Mouse (Mus musculus): Measurements from ENCODE around the gene Mafg.
"Not testable (repeated sequence)": the region's sequence is repeated elsewhere in the genome, so short reads cannot be mapped to it uniquely, and the experiment has no call there.

The Mafg gene

GRCm38 (mm10) chr11:120633520-120634343 is at the start of gene Mafg:
Gene Mafg, minus strand, starts transcription at chr11:120633600.
- in situ Hi-C loops (cut with MboI; ENCODE audit: unreplicated experiment in 2 of 2): loop anchor here in 1 of 2 experiments (5.0 kb wide), 1 partner anchor 39 kb away; the partner anchor contains the start of gene Aspscr1

- in situ Hi-C loops (cut with MboI; ENCODE audit: unreplicated experiment in 2 of 2): loop anchor here in 1 of 2 experiments (5.0 kb wide), 1 partner anchor 60 kb away; no protein-coding TSS in a partner anchor
Measured at GRCm38 (mm10) chr11:120682683-120683082, 49.3 kb upstream of the Mafg start.

- in situ Hi-C loops (cut with MboI; ENCODE audit: unreplicated experiment in 2 of 2): loop anchor here in 1 of 2 experiments (5.0 kb wide), 1 partner anchor 58 kb away; no protein-coding TSS in a partner anchor
Measured at GRCm38 (mm10) chr11:120679909-120680308, 46.5 kb upstream of the Mafg start.

DNA sequence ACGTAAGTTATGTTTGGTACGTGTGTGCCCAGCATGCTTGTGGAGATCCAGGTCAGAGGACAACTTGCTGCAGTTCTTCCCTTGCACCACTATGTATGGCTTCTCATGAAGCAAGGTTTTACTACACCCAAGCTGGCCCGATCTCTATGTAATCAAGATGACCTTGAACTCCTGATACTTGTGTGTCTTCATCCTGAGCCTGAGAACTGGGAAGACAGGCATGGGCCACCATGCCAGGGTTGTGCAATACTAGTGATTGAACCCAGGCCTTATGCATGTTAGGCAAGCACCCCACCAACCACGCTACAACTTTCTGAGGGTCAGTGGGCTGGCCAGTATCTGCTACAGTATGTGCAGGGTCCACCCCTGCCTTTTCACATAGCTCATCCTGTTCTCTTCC is 43.6 kb upstream of the Mafg start:
- in situ Hi-C loops (cut with MboI; ENCODE audit: unreplicated experiment in 2 of 2): no loop called here

- in situ Hi-C loops (cut with MboI; ENCODE audit: unreplicated experiment in 2 of 2): not testable (repeated sequence)
Measured at GRCm38 (mm10) chr11:120675875-120676274, 42.5 kb upstream of the Mafg start.

DNA sequence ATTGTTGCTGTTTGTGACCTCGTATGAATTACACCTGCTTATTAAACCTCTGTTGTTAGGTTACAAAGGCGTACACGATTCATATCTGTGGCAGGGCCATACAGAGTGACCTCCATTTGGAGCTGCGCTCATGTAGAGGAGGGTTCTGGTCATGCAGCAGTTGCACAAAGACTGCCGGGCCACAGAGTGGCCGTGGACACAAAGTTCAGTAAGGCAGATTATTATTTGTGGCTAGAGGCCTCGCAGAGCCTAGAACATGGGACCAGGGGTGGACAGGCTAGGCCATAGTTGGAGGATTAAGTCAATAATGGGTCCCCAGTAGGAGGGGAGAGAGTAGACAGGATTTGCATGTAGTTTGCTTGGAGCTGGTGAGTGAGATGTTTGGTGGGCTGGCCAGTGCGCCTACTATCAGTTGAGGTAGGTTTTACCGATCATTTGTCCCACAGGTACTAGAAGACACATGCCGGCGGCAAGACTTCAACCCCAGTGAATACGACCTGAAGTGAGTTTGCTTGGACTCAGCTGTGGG is 40.3 kb upstream of the Mafg start:
- in situ Hi-C loops (cut with MboI; ENCODE audit: unreplicated experiment in 2 of 2): loop anchor here in 1 of 2 experiments (5.0 kb wide), 2 partner anchors 39 to 41 kb away; partner anchors contain the start of genes Cenpx, Lrrc45 and Mafg

- in situ Hi-C loops (cut with MboI; ENCODE audit: unreplicated experiment in 2 of 2): loop anchor here in 1 of 2 experiments (5.0 kb wide), 2 partner anchors 39 to 41 kb away; partner anchors contain the start of genes Cenpx, Lrrc45 and Mafg
Measured at GRCm38 (mm10) chr11:120672687-120673593, 39.5 kb upstream of the Mafg start, which contains the start of gene Aspscr1. Gene Aspscr1, plus strand, starts transcription at chr11:120672973.

DNA sequence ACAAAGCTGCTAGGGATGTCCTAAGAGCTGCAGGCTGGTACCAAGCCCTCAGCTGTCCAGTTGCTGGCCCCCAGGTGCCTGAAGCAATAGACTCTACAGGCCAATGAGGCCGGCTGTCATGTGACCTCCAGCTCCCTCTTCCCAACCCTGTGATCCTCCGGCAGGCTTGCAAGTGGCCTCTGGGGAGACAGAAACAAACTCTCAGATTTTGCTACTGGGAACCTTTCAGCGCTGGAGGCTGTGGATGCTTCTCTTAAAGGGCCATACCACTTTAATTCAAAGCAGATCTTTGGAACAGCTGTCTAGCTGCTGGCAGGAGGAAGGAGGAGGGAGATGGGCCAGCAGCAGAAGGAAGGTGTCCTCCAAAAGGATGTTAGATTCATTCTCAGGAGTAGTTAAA is 33.2 kb upstream of the Mafg start:
- in situ Hi-C loops (cut with MboI; ENCODE audit: unreplicated experiment in 2 of 2): no loop called here

DNA sequence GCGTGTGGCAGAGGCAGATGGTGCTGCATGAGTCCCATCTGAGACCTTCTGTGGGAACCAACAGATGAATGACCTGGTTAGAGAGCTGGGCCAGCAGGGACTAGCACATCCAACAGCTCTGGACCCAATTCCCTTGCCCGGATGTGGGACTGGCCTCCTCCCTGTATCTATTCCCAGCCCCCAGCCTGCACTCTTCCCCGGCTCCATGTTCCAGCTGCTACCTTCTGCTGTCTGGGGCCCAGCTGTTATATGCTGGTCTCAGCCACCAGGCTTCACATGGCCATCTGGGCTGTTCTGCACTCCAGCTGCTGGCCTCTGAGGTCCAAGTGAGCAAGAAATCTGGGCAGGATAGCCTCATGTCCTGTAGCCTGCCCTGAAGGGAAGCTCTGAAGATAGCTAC is 32.0 kb upstream of the Mafg start:
- in situ Hi-C loops (cut with MboI; ENCODE audit: unreplicated experiment in 2 of 2): no loop called here

- in situ Hi-C loops (cut with MboI; ENCODE audit: unreplicated experiment in 2 of 2): no loop called here
Measured at GRCm38 (mm10) chr11:120663714-120664113, 30.3 kb upstream of the Mafg start.

GRCm38 (mm10) chr11:120662759-120663158 is 29.4 kb upstream of the Mafg start:
- in situ Hi-C loops (cut with MboI; ENCODE audit: unreplicated experiment in 2 of 2): no loop called here

DNA sequence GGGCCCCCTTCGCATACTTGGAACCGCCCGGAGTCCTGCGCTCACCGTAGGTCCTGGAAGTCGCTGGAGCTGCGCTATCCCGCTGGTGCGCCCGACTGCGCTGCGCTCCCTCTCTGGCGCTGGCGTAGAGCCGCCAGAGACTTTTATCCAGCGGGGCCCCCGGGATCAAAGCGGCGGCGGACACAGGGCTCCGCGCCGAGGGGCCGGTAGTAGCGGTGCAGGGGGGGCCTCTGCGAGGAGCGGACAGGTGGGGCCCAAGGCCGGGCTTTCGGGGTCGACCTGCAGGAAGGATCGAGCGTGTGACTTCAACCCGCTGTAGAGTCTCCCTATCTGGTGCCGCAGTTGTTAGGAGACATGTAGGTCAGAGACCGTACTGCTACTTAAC is 27.7 kb upstream of the Mafg start, which contains the start of gene Notum:
Notum (minus strand) TSS at position 100 of the 385 bp plus-strand sequence.
- in situ Hi-C loops (cut with MboI; ENCODE audit: unreplicated experiment in 2 of 2): no loop called here

GRCm38 (mm10) chr11:120660301-120661075 is 27.1 kb upstream of the Mafg start:
- in situ Hi-C loops (cut with MboI; ENCODE audit: unreplicated experiment in 2 of 2): no loop called here

DNA sequence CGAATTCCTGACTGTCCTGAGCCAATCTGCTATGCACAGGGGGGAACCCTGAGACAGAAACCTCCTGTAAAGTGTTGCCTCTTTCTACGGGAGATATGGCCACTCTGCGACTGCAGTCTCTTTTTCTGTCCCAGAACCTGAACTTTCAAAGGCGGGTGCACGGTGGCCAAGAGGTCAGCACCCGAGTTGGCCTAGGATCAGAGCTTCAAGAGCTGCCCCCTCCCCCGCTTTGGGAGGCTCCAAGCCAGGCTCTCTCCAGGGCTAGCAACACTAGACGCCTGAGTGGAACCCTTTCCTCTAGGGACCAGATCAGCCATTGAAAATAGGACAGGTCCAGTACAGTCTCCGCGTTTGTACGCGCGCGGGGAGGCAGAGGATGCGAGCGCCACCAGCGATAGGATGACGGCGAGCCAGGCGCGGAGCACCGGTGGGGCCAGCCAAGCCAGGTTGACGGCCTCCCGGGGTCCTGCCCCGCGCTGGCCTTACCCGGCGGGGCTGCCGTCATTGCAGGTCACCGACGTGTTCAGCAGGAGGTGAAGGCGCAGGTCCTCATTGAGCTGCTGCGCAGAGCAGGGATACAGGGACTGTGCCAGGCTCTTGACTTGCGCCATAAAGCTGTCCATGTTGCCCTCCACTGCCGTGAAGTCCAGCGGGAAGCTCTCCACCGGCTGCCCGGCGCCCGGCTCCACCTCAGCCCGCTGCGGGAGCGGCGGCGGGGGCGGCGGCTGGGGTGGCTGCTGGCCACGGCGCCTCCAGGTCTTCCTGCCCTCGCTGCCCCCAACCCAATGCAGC is 26.3 kb upstream of the Mafg start:
- in situ Hi-C loops (cut with MboI; ENCODE audit: unreplicated experiment in 2 of 2): loop anchor here in 1 of 2 experiments (5.0 kb wide), 1 partner anchor 53 kb away; the partner anchor contains the start of genes Cenpx and Lrrc45

- in situ Hi-C loops (cut with MboI; ENCODE audit: unreplicated experiment in 2 of 2): loop anchor here in 1 of 2 experiments (5.0 kb wide), 1 partner anchor 53 kb away; the partner anchor contains the start of genes Cenpx and Lrrc45
Measured at GRCm38 (mm10) chr11:120658876-120659410, 25.5 kb upstream of the Mafg start.

GRCm38 (mm10) chr11:120657301-120657700 is 23.9 kb upstream of the Mafg start:
- in situ Hi-C loops (cut with MboI; ENCODE audit: unreplicated experiment in 2 of 2): loop anchor here in 1 of 2 experiments (5.0 kb wide), 1 partner anchor 55 kb away; the partner anchor contains the start of genes Cenpx and Lrrc45

GRCm38 (mm10) chr11:120654741-120655140 is 21.3 kb upstream of the Mafg start:
- in situ Hi-C loops (cut with MboI; ENCODE audit: unreplicated experiment in 2 of 2): loop anchor here in 1 of 2 experiments (5.0 kb wide), 1 partner anchor 58 kb away; the partner anchor contains the start of genes Cenpx and Lrrc45

- in situ Hi-C loops (cut with MboI; ENCODE audit: unreplicated experiment in 2 of 2): no loop called here
Measured at GRCm38 (mm10) chr11:120651872-120652271, 18.5 kb upstream of the Mafg start.
